Mouse (Mus musculus) adrenal gland, postnatal 14 days (tissue): ENCODE measurements at regions not wholly inside any gene's neighbourhood (a gene's known extent, or its start where the extent isn't known, plus 50 kb on each side); places are given as distances from the start of the nearest gene placed in this dataset.

ENCODE experiments used
- DNase-seq: peaks from one replicate; pipeline ENCODE4 v3.0.0; 2021; ENCODE audit warnings: mixed read lengths

DNA sequence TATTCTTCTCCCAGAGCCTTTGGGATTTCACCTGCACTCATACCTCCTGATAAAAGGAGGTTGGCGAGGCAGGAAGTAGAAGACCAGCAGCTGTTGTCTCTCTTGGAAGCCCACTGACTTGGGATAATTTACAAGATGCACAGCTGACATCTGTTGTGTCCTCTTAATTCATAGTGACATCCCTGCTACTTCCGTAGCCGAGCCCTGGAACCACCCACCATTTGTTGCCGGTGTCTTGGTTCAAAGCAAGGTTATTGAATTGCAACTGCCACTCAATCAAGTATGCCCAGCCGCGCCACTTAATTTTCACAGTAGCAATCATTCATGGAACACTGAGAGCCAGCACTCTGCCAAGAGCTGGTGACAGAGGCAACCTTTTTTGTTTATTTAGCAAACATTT, 151.8 kb upstream of the Masp1 start:
- no peak for DNase-seq

DNA sequence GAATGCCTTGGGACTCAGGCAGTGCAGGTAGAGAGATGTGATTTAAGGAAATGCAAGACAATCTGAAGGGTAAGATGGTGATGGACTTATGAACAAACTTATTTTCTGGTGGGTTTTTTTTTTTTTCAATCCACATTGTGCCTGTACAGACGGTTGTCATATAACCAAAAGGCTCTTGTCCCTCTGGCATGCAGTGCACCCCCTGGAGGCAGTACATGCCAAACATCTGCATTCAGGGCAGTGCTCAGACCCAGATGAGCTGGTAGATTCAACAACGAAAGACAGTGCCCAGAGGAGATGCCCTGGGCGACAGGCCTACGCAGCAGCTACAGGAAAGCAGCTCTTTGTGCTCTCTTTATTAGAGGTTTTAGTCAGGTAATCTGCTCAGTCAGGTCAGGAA, 149.5 kb upstream of the Masp1 start:
- no peak for DNase-seq

DNA sequence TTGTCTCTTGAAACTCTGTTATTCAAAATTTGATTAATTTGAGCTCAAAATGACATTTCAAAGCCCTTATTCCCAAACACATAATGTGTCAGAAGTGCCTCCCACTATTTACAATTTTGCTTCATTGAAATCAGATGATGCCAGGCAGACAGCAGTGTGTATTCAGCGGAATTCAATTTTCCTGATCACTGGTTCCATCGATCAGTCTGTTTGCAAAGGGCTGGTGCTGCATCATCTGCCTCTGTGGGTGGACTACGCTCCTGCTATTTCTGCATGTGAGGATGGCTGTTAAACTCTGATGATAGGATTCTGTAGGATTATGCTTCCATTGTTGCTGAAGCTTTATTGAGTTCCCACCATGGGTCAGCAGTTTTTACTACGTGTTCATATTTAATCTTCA, 149.0 kb upstream of the Masp1 start:
- DNase-seq, result no peak
